Mouse (Mus musculus) thymus, postnatal 36 days (tissue): ENCODE data around the gene Nrxn2.

Experiments used
- DNase-seq, 2 experiments: peaks; one replicate each; pipeline ENCODE4 v3.0.0; 2022; ENCODE audit warnings: mixed read lengths in 2 of 2

Gene Nrxn2

GRCm38 (mm10) chr19:6416894-6417761, 1.4 kb upstream of the Nrxn2 start:
- no peak for DNase-seq

GRCm38 (mm10) chr19:6418984-6419692, 607 bp downstream of the Nrxn2 start:
- no peak for DNase-seq

- no peak for DNase-seq
Observed at GRCm38 (mm10) chr19:6419805-6420310, 1.3 kb downstream of the Nrxn2 start.

- no peak for DNase-seq
Observed at GRCm38 (mm10) chr19:6420481-6421210, 2.1 kb downstream of the Nrxn2 start.

- no peak for DNase-seq
Observed at GRCm38 (mm10) chr19:6421211-6421590, 2.7 kb downstream of the Nrxn2 start.

GRCm38 (mm10) chr19:6422014-6422413, 3.5 kb downstream of the Nrxn2 start:
- no peak for DNase-seq

- DNase-seq, result no peak
Observed at GRCm38 (mm10) chr19:6423241-6423640, 4.7 kb downstream of the Nrxn2 start.

GRCm38 (mm10) chr19:6424137-6424881, 5.8 kb downstream of the Nrxn2 start:
- no peak for DNase-seq

- no peak for DNase-seq
Observed at GRCm38 (mm10) chr19:6425595-6425994, 7.1 kb downstream of the Nrxn2 start.

- no peak for DNase-seq
Observed at GRCm38 (mm10) chr19:6426703-6427500, 8.4 kb downstream of the Nrxn2 start.

GRCm38 (mm10) chr19:6427653-6428434, 9.3 kb downstream of the Nrxn2 start:
- no peak for DNase-seq

- peak; percentile 74 to 76 for DNase-seq
Observed at GRCm38 (mm10) chr19:6428501-6429200, 10.1 kb downstream of the Nrxn2 start.

GRCm38 (mm10) chr19:6443016-6443415, 24.5 kb downstream of the Nrxn2 start:
- DNase-seq, result no peak

- no peak for DNase-seq
Observed at GRCm38 (mm10) chr19:6445761-6446423, 27.4 kb downstream of the Nrxn2 start.

- no peak for DNase-seq
Observed at GRCm38 (mm10) chr19:6446736-6447437, 28.4 kb downstream of the Nrxn2 start.

GRCm38 (mm10) chr19:6448752-6449151, 30.2 kb downstream of the Nrxn2 start:
- DNase-seq, result no peak

GRCm38 (mm10) chr19:6449841-6450240, 31.3 kb downstream of the Nrxn2 start:
- DNase-seq, result no peak

- peak; percentile 67 to 72 for DNase-seq
Observed at GRCm38 (mm10) chr19:6452030-6452494, 33.5 kb downstream of the Nrxn2 start.
